Comparison of ENCODE assay signal across 9 mouse cellular contexts in the genomic region with DNA sequence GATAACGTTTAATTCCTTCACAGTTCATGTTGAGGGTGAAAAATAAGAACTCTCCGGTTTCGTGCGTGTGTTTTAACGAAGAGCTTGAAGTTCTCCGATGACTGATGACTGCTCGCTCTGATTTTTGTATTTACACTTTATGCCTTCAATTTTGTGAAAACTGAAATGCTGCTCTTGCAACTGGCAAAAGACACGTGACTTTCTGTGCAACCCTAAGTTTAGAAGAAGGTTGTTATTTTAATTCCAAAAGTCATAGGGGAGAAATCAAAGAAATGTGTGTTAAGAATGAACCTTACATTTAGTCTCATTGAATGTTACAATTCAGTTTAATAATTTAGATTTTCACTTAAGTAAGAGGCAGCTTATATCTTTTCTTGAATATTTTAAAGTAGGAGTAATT. TPM values are rescaled to one million over a fixed set of nuclear protein-coding genes. Genes with fewer than 3 reads are reported as not detected.
DNase-seq lines count a peak whose midpoint lies in the region; ATAC-seq and TF ChIP-seq lines count a peak whose summit lies in the region.
"Had no signal": no experiment of that assay in that cellular context is flagged by ENCODE, and none has a peak within 500 bp of the region (broad histone marks: within the 10 kb centered on the region; RNA-seq: fewer than 3 reads in every experiment).

No protein-coding gene starts in this region.

- H3K9ac ChIP-seq in heart, embryonic 16.5 days (ENCODE audit: low read length), result peak overlapping the region; percentile 93
- peak overlapping the region; percentile 91 for H3K9ac ChIP-seq in hindbrain, embryonic 13.5 days
- H3K9ac ChIP-seq in midbrain, embryonic 13.5 days (replicated peaks), result peak overlapping the region; percentile 86; the same call in 1 of the 2 replicates

- peak overlapping the region; percentile 89 for H3K4me3 ChIP-seq in heart, embryonic 16.5 days (ENCODE audit: low read length)
- peak overlapping the region; percentile 91 for H3K4me3 ChIP-seq in bone marrow, adult 2 months (replicated peaks; ENCODE audit: control insufficient read depth, low read depth, low read length)
- peak overlapping the region; percentile 76 for H3K4me3 ChIP-seq in hindbrain, embryonic 13.5 days
- peak overlapping the region; percentile 60 for H3K4me3 ChIP-seq in midbrain, embryonic 13.5 days (replicated peaks)

- peak overlapping the region; percentile 100 for H3K27ac ChIP-seq in heart, embryonic 16.5 days (ENCODE audit: low read length)
- H3K27ac ChIP-seq in bone marrow, adult 2 months (ENCODE audit: control insufficient read depth, insufficient read depth, low read depth, low read length, poor library complexity), result peak overlapping the region; percentile 99; the same call in 1 of the 2 replicates
- peak overlapping the region; percentile 98; the same call in 1 of the 2 replicates for H3K27ac ChIP-seq in hindbrain, embryonic 13.5 days
- H3K27ac ChIP-seq in midbrain, embryonic 13.5 days, result no peak overlapping the region

- H3K9me3 ChIP-seq in heart, embryonic 16.5 days (replicated peaks; ENCODE audit: control insufficient read depth, low read length), result no peaks in the 10 kb centered on the region
- no peaks in the 10 kb centered on the region for H3K9me3 ChIP-seq in hindbrain, embryonic 13.5 days
- no peaks in the 10 kb centered on the region for H3K9me3 ChIP-seq in midbrain, embryonic 13.5 days

- no peaks in the 10 kb centered on the region for H3K36me3 ChIP-seq in heart, embryonic 16.5 days (ENCODE audit: control insufficient read depth, insufficient read depth)
- H3K36me3 ChIP-seq in hindbrain, embryonic 13.5 days, result no peaks in the 10 kb centered on the region
- H3K36me3 ChIP-seq in midbrain, embryonic 13.5 days, result no peaks in the 10 kb centered on the region

- H3K4me2 ChIP-seq in heart, embryonic 16.5 days (ENCODE audit: low read depth, low read length), result peak overlapping the region; percentile 69
- H3K4me2 ChIP-seq in hindbrain, embryonic 13.5 days, result peak overlapping the region; percentile 68
- peak overlapping the region; percentile 80 for H3K4me2 ChIP-seq in midbrain, embryonic 13.5 days (replicated peaks)

- H3K27me3 ChIP-seq in heart, embryonic 16.5 days (ENCODE audit: control insufficient read depth, insufficient read depth, low read length), result no peaks in the 10 kb centered on the region
- H3K27me3 ChIP-seq in hindbrain, embryonic 13.5 days, result no peaks in the 10 kb centered on the region
- H3K27me3 ChIP-seq in midbrain, embryonic 13.5 days, result no peaks in the 10 kb centered on the region

- no peak for DNase-seq in heart, adult 8-10 months (ENCODE audit: low spot score)
- DNase-seq in gastrocnemius, adult 8-10 months (ENCODE audit: low spot score in 2 of 2), result no peak
- DNase-seq in urinary bladder, adult 18-20 months (ENCODE audit: low spot score in 2 of 2), result no peak
- DNase-seq: cerebellum, postnatal 36 days had no signal

- WGBS in heart, embryonic 16.5 days, result under 1% methylated on average over 8 of the region's 8 CpGs
- under 1% methylated on average over 8 of the region's 8 CpGs for WGBS in bone marrow, adult 2 months
- 4% methylated on average over 8 of the region's 8 CpGs for WGBS in hindbrain, embryonic 13.5 days
- 8% methylated on average over 8 of the region's 8 CpGs for WGBS in midbrain, embryonic 13.5 days

- ATAC-seq in heart, embryonic 16.5 days (replicated peaks; ENCODE audit: extremely low read depth, insufficient read depth, low FRiP score), result no peak
- ATAC-seq in hindbrain, embryonic 13.5 days (ENCODE audit: low FRiP score), result no peak
- ATAC-seq in midbrain, embryonic 13.5 days, result no peak
- ATAC-seq in cerebellum, adult (ENCODE audit: insufficient number of reproducible peaks, low FRiP score, low TSS enrichment), result no peak

- no peak for TF ChIP-seq CTCF in bone marrow, adult 2 months (IDR thresholded peaks at IDR 0.05; ENCODE audit: control insufficient read depth, insufficient read depth, low read length)

- peaks cover 27% of the 10 kb centered on the region for H3K4me1 ChIP-seq in heart, embryonic 16.5 days (ENCODE audit: control insufficient read depth, insufficient read depth, low read length)
- peaks cover 2% of the 10 kb centered on the region; the same call in 1 of the 2 replicates for H3K4me1 ChIP-seq in bone marrow, adult 2 months (ENCODE audit: control insufficient read depth, insufficient read depth, low read length)
- H3K4me1 ChIP-seq in hindbrain, embryonic 13.5 days (replicated peaks), result peaks cover 30% of the 10 kb centered on the region
- H3K4me1 ChIP-seq in midbrain, embryonic 13.5 days (replicated peaks), result peaks cover 31% of the 10 kb centered on the region

- TF ChIP-seq POLR2A in bone marrow, adult 2 months (IDR thresholded peaks at IDR 0.05; ENCODE audit: borderline replicate concordance, control insufficient read depth, low read depth, low read length), result no peak

RNA-seq across cellular contexts. Expression of a gene that starts 1.3 kb away (rescaled TPM):
- polyA plus RNA-seq in heart, embryonic 16.5 days (2015; fragmentation: Nextera tagmentation; extraction: Ambion mirVana), result 110 and 127 TPM in 2 replicates
- total RNA-seq in heart, adult 8-10 months (2022), result 10 to 100 TPM; 77.2 to 85.1 (median 80.7) TPM
- polyA plus RNA-seq in bone marrow, adult 2 months (2011; ENCODE audit: insufficient read depth, insufficient read length, low replicate concordance, missing spikeins), result 8.8 and 25.4 TPM in 2 replicates
- 39.2 and 45.3 TPM in 2 replicates for polyA plus RNA-seq in hindbrain, embryonic 13.5 days (2015; fragmentation: Nextera tagmentation; extraction: Ambion mirVana)
- polyA plus RNA-seq in midbrain, embryonic 13.5 days (2015; fragmentation: Nextera tagmentation; extraction: Ambion mirVana), result 33.3 and 36.8 TPM in 2 replicates
- 100 to 1,000 TPM; 183 to 225 (median 208) TPM for total RNA-seq in gastrocnemius, adult 8-10 months (2022)
